Mouse (Mus musculus): ENCODE data around the gene Noxo1. TPM values are rescaled to one million over a fixed set of nuclear protein-coding genes. Genes with fewer than 3 reads are reported as not detected.

Gene Noxo1
- polyA plus RNA-seq (2015; fragmentation: Nextera tagmentation; extraction: Ambion mirVana), result 1.5 and 3.4 TPM in 2 replicates

DNA sequence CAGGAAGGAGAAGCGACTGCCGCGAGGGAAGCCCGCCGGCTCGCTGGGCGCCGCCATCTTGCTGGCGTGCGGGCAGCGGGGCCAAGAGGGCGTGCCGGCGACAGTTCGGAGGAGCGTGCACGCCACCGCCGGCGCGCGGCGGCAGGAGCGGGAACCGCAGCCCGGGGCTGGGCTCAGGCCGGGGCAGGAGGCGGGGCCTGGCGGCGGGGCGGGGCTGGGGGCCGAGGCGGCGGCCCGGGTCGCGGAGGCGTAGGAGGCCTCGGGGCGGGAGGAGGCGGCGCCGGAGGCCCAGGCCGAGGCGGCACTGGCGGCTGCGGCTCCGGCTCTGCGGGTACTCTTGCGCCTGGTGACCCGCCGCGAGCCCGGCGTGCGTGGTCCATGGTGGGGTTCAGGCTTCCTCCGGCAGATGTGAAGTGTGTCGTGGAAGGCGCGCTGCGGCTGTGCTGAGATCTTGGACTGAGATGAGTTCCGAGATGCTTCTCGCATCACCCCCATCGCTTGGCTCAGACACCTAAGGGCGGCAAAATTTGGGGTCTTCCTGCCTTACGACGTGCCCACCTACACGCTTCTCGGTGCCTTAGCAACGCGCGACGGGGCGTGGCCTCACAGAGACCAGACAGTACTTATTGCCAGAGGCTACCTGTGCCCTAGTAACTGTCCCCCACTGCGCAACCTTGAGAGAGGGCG, at the start of gene Noxo1, which contains the start of gene Gfer:
Noxo1 (plus strand) TSS at position 224 of the 687 bp plus-strand sequence.
Gfer (minus strand) TSS at position 146 of the 687 bp plus-strand sequence.
- WGBS, result under 1% methylated on average over 76 of the region's 76 CpGs

DNA sequence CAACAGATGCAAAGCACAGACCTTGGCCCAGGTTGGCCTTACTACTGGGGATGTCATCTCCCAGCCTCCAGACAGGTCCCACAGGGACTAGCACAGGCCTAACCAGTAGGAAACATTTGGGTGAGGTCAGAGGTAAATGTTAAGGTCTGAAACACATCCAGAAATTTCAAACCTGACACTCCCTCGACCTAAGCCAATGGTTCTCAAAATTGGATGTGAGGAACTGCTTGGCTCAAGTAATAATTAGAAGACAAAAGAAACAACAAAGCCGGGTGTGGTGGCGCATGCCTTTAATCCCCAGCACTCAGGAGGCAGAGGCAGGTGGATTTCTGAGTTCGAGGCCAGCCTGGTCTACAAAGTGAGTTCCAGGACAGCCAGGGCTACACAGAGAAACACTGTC, 49.7 kb upstream of the Noxo1 start:
- H3K36me3 ChIP-seq, result peaks cover 15% of the 10 kb centered on the region; the same call in 1 of the 2 replicates
- no peak for ATAC-seq (replicated peaks; ENCODE audit: low FRiP score)
- H3K27ac ChIP-seq, result peak overlapping the region; percentile 88
- 79% methylated on average over 4 of the region's 4 CpGs for WGBS
- no peaks in the 10 kb centered on the region for H3K9me3 ChIP-seq (replicated peaks)
- peak overlapping the region; percentile 99 for H3K4me2 ChIP-seq
- peaks cover 69% of the 10 kb centered on the region for H3K4me1 ChIP-seq
- H3K27me3 ChIP-seq, result peaks cover 10% of the 10 kb centered on the region
- H3K4me3 ChIP-seq (replicated peaks), result no peak overlapping the region
- H3K9ac ChIP-seq, result no peak overlapping the region

More for the DNA sequence above, at the start of gene Noxo1, which contains the start of gene Gfer:
- peak; percentile 94 for ATAC-seq (replicated peaks; ENCODE audit: low FRiP score)
- H3K4me1 ChIP-seq, result peaks cover 39% of the 10 kb centered on the region
- peak within 1 kb of the TSS; percentile 86 for H3K9ac ChIP-seq
- H3K27ac ChIP-seq, result peak within 1 kb of the TSS; percentile 91
- H3K36me3 ChIP-seq, result peaks cover 40% of the 10 kb centered on the region
- peak within 1 kb of the TSS; percentile 91 for H3K4me2 ChIP-seq
- H3K9me3 ChIP-seq (replicated peaks), result no peaks in the 10 kb centered on the region
- peak within 1 kb of the TSS; percentile 85 for H3K4me3 ChIP-seq (replicated peaks)
- peaks cover 8% of the 10 kb centered on the region for H3K27me3 ChIP-seq

DNA sequence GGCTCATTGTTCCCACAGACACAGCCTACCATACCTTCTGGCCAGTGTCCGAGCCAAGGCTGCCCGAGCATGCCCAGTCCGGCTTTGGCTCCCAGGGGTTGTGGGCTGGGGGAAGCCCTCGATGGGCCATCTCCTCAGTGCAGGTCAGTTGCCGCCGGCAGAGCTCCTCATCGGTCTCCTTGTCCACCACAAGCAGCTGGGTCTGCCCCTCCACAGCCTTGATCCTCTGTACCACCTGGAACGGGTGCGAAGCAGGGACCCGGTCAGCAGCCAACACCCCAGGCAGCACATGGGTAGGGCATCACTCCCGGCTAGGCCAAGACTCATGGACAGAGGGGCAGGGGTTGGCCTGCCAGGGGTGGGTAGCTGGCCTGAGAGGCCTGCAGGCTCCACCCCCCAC, 48.5 kb upstream of the Noxo1 start:
- Histone ChIP-seq H3K27me3 (peaks cover 12% of the 10 kb centered on the region), H3K4me3 (replicated peaks) (peak overlapping the region; percentile 87), H3K36me3 (peaks cover 5% of the 10 kb centered on the region; the same call in 1 of the 2 replicates), H3K9me3 (replicated peaks) (no peaks in the 10 kb centered on the region), H3K27ac (peak overlapping the region; percentile 88), H3K4me1 (peaks cover 66% of the 10 kb centered on the region), H3K4me2 (peak overlapping the region; percentile 99), H3K9ac (0 out of 2 replicates have a peak overlapping the region, but pooled peaks have one; percentile 6)
- 81% methylated on average over 11 of the region's 11 CpGs for WGBS
- ATAC-seq (replicated peaks; ENCODE audit: low FRiP score), result no peak

DNA sequence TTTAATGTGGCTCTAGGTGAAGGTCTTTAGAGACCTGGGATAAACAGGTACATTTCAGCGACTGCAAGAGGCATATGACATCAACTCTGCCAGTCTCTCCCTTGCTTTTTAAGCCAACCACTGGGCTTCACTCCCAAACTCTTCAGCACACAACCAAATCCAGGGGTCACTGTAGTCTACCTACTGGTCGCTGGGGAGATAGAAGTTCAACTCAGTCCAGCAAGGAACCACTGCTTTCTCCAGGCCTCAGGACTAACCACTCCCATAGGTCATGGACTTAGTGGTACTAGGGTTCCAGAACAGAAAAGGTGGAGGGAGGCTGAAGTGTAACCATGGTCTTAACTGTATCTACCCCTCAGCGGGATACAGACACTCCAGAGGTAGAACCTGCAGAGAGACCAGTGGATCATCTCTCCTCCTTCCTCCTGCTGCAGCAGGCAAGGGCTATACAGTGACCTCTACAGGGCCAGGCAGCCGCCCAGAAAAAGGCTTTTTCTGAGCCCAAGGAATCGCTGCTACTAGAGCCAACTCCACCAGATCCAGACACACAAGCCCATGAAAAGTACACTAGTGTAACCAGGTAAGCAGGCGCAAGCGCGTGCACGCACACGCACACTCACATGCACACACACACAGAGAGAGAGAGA, 47.2 kb upstream of the Noxo1 start:
- Histone ChIP-seq H3K4me1 (peaks cover 57% of the 10 kb centered on the region), H3K9me3 (replicated peaks) (no peaks in the 10 kb centered on the region), H3K4me3 (replicated peaks) (peak overlapping the region; percentile 87), H3K36me3 (no peaks in the 10 kb centered on the region), H3K9ac (peak overlapping the region; percentile 89), H3K27ac (peak overlapping the region; percentile 84), H3K4me2 (peak overlapping the region; percentile 99), H3K27me3 (peaks cover 12% of the 10 kb centered on the region)
- no peak for ATAC-seq (replicated peaks; ENCODE audit: low FRiP score)
- 75% methylated on average over 10 of the region's 10 CpGs for WGBS

DNA sequence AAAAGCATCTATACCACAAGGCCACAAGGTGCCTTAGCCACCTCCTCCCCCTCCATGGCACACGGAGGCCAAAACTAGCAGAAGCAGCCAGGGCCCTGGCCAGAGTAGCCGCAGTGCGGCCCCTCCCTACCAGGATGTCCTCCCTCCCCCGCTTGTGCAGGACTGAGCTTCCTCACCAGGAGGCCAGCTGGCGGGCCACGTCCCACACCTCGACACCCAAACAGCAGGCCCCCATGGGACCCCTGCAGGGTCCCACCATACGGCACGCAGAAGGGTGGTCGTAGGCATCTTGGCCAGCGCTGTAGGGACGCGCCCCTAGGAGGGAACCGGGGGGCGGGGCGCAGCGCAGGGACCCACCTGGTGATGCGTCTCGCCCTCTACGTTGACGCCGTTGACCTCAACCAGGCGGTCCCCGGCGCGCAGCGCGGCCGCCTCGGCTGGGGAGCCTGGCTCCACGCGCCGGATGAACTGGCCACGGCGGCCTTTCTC, 46.4 kb upstream of the Noxo1 start:
- H3K36me3 ChIP-seq, result no peaks in the 10 kb centered on the region
- H3K9ac ChIP-seq, result peak overlapping the region; percentile 89
- H3K4me1 ChIP-seq, result peaks cover 50% of the 10 kb centered on the region
- peaks cover 12% of the 10 kb centered on the region for H3K27me3 ChIP-seq
- ATAC-seq (replicated peaks; ENCODE audit: low FRiP score), result peak; percentile 40
- peak overlapping the region; percentile 84 for H3K27ac ChIP-seq
- peak overlapping the region; percentile 99 for H3K4me2 ChIP-seq
- no peaks in the 10 kb centered on the region for H3K9me3 ChIP-seq (replicated peaks)
- under 1% methylated on average over 34 of the region's 35 CpGs for WGBS
- peak overlapping the region; percentile 87 for H3K4me3 ChIP-seq (replicated peaks)

DNA sequence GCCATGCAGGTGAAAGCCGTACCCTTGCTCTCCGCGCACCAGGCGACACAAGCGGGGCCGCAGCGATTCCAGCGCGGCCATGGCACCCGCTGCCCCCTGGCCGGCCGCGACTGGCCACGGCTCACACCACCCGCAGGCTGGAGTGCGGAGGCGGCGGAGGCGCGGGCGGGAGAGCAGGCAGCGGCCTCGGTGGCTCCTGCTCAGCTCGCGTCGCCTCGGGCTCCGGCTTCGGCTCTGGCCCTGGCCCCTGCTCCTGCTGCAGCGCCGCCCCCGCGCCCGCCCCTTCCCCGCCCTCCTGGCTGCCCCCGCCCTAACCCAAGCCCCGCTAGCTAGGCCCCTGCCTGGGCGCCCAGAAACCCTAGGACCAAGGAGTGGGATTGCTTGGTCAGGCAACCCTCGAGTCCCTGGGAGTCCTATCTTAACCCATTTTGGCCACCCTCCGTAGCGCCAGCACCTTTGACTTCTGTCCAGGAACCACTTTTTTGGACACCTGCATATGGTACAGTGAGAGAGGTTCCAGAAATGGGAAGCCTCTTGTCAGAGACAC, 45.9 kb upstream of the Noxo1 start, which contains the start of gene Slc9a3r2:
Slc9a3r2 (minus strand) TSS at position 258 of the 547 bp plus-strand sequence.
- Histone ChIP-seq H3K4me2 (peak within 1 kb of the TSS; percentile 99), H3K27ac (peak within 1 kb of the TSS; percentile 84), H3K9me3 (replicated peaks) (no peaks in the 10 kb centered on the region), H3K27me3 (peaks cover 12% of the 10 kb centered on the region), H3K4me1 (peaks cover 45% of the 10 kb centered on the region), H3K36me3 (no peaks in the 10 kb centered on the region), H3K4me3 (replicated peaks) (peak within 1 kb of the TSS; percentile 87), H3K9ac (peak within 1 kb of the TSS; percentile 89)
- ATAC-seq (replicated peaks; ENCODE audit: low FRiP score), result peak; percentile 76
- WGBS, result 1% methylated on average over 41 of the region's 41 CpGs

DNA sequence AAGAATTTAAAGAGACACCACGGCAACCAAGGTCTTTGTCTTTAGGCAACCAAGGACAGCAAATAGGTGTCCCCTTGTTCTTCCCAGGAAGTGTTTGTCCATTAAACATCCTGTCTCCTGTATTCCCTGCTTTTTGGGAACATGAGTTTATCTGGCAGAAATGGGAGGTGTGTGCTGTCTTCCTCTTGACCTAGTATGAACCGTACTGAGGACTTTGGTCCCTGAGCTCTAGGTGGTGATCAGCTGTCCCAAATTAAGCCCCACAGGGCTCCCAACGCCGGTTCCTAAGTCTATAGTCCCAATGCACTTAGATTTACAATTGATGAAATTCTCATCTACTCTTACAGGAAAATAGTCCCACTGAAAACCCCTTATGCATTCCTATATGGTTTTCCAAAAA, 45.3 kb upstream of the Noxo1 start:
- Histone ChIP-seq H3K4me3 (replicated peaks) (no peak overlapping the region; the same call in 1 of the 2 replicates), H3K4me1 (peaks cover 38% of the 10 kb centered on the region), H3K9ac (no peak overlapping the region), H3K36me3 (no peaks in the 10 kb centered on the region), H3K27ac (0 out of 2 replicates have a peak overlapping the region, but pooled peaks have one; percentile 84), H3K9me3 (replicated peaks) (no peaks in the 10 kb centered on the region), H3K27me3 (peaks cover 12% of the 10 kb centered on the region), H3K4me2 (peak overlapping the region; percentile 99)
- no peak for ATAC-seq (replicated peaks; ENCODE audit: low FRiP score)
- WGBS, result 78% methylated on average over 4 of the region's 4 CpGs

DNA sequence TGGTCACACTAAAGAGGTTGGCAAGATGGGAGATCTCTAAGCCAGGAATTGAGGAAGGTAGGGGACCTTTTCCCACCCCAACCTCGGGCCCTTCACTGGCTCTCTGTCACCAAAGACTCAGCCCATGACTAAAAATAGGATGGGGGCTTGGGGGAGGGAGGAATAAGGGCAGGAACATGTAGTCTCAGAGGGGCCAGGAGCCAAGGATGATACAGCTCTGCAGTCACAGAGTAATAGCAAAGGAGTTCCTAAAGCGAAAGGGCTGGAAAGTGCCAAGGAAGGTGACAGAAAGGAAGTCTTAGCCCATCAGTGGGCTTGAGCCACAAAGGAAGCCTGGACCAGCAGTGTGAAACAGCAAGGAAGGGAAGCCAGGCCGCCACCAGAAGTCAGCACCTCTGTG, 44.2 kb upstream of the Noxo1 start:
- Histone ChIP-seq H3K4me1 (peaks cover 36% of the 10 kb centered on the region), H3K9ac (0 out of 2 replicates have a peak overlapping the region, but pooled peaks have one; percentile 3), H3K36me3 (no peaks in the 10 kb centered on the region), H3K4me3 (replicated peaks) (no peak overlapping the region), H3K27ac (no peak overlapping the region), H3K9me3 (replicated peaks) (no peaks in the 10 kb centered on the region), H3K4me2 (no peak overlapping the region), H3K27me3 (peaks cover 20% of the 10 kb centered on the region)
- WGBS, result 65% methylated on average over 3 of the region's 3 CpGs
- no peak for ATAC-seq (replicated peaks; ENCODE audit: low FRiP score)

DNA sequence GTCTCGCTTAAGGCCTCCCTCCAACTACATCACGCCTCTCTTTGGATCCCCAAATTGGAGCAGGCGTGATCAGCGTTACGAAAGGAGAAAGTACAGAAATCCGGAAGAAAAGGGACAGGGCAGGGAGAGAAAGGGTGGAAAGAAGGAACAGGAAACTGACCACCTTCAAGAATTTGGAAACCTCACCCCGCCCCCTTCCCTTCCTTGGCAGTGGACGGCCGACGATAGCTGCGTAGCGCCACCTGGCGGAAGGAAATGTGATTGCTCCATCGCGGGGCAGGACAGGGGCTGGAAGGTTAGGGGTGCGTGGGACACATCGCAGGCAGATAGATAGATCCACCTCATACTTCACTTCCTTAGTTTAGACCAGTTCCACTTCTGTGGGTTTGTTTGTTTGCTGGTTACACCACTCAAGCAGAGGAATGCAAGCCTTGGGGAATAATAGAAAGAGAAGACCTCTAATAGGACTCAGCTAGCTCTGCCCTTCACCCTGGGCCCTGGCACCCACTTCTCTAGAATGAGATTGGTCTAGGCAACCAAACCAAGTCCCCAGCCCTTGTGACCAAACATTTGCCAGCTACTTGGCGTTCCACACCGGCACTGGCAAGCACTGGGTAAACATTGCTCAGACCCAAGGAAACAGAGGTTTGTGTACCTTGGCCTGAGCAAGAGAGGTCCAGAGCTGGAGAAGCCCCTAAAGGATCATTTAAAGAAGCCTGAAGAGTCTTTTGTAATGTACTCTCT, 41.9 kb upstream of the Noxo1 start:
- H3K27ac ChIP-seq, result no peak overlapping the region
- H3K4me1 ChIP-seq, result peaks cover 36% of the 10 kb centered on the region
- 0 out of 2 replicates have a peak, but pooled peaks have one; percentile 15 for ATAC-seq (replicated peaks; ENCODE audit: low FRiP score)
- H3K4me3 ChIP-seq (replicated peaks), result peak overlapping the region; percentile 38
- H3K9me3 ChIP-seq (replicated peaks), result no peaks in the 10 kb centered on the region
- WGBS, result 5% methylated on average over 19 of the region's 19 CpGs
- H3K36me3 ChIP-seq, result no peaks in the 10 kb centered on the region
- peaks cover 43% of the 10 kb centered on the region for H3K27me3 ChIP-seq
- peak overlapping the region; percentile 67 for H3K4me2 ChIP-seq
- peak overlapping the region; percentile 25; the same call in 1 of the 2 replicates for H3K9ac ChIP-seq

DNA sequence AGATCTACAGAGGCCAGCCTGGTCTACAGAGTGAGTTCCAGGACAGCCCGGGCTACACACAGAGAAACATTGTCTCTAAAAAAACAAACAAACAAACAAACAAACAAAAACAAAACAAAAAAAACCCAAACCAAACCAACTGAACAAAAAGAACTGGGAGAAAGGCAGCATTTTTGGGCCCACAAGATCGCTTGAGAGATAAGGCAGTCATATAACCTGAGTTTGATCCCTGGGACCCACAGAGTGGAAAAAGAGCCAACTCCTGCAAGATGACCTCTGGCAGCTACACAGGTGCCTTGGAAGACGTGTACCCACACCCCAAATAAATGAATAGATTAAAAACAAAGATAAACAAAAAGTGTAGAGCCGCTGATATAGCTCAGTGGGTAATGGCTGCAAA, 41.1 kb upstream of the Noxo1 start:
- Histone ChIP-seq H3K4me2 (no peak overlapping the region), H3K27me3 (peaks cover 52% of the 10 kb centered on the region), H3K9ac (no peak overlapping the region), H3K9me3 (replicated peaks) (no peaks in the 10 kb centered on the region), H3K4me3 (replicated peaks) (no peak overlapping the region), H3K27ac (no peak overlapping the region), H3K4me1 (peaks cover 28% of the 10 kb centered on the region), H3K36me3 (no peaks in the 10 kb centered on the region)
- no peak for ATAC-seq (replicated peaks; ENCODE audit: low FRiP score)
- whole genome bisulfite sequencing, result 67% methylated on average over 4 of the region's 4 CpGs
